Mouse (Mus musculus) ovary, postnatal 14 days (tissue): ENCODE measurements around the gene Tescl.
A peak's percentile ranks its signal among the peaks of the same experiment; 100 is the strongest.

ENCODE experiments used
- DNase-seq: peaks from one replicate; pipeline ENCODE4 v3.0.0; 2022; ENCODE audit warnings: low spot score

Tescl gene

DNA sequence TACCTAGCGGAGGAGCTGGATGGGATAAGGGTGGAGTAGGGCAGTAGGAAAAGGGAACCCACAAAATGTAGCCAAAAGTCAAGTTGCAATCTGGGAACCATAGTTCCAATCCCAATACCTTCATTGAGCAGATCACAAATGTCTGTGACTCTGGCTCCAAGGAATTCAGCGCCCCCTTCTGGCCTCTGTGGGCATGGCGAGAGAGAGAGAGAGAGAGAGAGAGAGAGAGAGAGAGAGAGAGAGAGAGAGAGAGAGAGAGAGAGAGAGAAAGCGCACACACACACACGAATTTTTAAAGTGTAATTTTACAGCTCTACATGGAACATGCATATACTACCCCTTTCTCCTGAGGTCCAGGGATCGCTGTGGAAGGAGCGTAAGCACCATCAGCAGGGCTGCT lies 29.5 kb upstream of the Tescl start:
- DNase-seq: no peak

DNA sequence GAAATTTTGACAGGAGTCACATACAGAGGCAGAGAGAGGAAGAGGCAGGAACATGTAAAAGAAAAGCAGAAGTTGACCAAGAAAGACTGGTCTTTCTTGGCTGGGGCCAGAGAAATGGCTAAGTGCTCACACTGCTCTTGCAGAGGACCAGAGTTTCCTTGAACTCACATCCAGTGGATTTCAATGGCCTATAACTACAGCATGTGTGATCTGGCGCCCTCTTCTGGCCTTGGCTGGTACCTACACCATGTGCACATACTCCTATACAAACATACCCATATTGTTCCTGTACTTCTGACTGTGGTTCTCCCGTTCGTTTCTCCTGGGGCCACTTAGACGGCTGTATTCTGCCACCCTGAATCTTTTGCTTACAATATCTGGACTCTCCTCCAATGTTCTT lies 27.3 kb upstream of the Tescl start:
- no peak for DNase-seq

DNA sequence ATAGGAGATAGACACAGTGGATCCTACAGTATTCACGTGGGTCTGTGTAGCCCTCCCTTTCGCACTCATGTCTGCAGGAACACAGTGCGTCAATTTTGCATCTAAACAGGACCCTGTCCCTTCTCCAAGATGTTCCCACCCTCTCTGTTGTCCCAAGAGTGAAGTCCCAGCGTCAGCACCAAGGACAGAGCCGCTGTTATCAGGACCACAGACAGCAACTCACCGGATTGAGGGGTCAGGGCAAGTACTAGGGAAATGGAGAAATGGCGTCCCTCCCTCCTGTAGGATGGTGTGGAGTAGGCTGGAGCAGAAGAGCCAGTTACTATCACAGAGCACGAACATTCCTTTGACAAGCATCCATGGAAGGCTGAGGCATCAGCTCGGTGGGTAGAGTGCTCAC lies 25.5 kb upstream of the Tescl start:
- DNase-seq: peak; percentile 51

DNA sequence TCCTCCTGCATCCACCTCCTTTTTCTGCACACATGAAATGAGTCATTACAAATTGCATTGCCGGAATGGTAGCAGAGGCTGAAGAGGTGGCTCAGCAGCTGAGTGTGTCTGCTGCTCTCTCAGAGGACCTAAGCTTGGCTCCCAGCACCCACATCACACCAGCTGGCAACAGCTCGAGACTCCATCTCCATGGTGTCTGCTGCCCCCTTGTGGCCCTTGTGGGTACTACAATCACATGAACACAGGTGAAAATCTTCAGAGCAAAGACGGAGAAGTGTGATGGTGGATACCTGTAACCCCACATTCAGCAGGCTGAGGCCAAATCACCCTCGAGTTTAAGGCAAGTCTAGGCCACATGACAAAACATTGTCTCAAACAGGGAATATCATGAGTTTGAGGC lies 24.2 kb upstream of the Tescl start:
- DNase-seq: no peak

DNA sequence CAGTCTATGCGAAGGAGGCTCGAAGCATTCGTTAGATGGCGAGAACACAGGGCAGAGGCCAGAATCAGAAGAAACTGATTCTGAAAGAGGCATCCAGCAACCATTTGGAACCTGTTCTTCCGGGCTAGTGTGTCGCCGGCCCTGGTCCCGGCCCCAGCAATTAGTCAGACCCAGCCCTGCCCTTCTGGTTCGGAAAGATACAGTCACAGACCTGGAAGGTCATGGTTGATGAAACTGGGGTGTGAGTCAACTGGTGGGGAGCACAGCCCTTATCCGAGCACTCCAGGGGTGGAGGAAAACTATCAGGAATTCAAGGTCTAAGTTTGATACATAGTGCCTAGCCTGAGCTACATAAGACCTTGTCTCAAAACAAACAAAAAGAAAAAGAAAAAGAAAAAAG lies 22.3 kb upstream of the Tescl start:
- no peak for DNase-seq

DNA sequence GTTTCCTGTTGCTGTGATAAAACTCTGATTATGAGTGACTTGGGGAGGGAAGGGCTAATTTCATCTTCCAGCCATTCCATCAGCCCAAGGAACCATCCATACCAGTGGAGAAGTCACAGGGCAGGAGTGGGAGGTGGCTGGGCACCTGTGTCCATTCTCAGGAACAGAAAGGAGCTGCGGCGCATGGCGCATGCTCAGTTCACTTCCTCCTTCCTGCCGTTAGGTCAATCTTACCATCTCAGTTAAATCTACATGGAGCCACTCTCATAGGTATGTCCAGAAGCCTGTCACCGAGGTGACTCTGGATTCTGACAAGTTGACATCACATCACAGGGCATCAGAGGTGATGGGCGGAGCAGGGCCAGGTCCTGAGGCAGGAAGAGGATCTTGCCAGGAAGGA lies 21.9 kb upstream of the Tescl start:
- DNase-seq: no peak

DNA sequence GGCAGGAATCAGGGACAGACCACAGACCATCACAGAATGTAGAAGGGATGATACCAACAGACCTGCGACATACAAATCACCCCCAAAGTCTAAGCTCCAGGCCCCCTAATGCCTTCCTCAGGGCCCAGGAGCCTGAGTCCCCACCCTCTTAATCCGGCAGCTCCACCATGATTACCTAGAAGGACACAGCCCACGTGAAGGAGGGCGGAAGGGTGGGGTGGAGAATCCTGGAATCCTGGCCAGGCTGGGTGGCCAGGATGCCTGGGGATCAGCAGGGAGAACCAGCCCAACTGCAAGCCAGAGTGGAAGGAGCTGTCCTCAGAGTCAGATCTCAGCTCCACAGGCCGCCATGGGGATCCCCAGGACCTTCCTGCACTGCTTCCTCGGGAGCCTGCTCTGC lies 15.2 kb upstream of the Tescl start, which contains the start of gene Lypd5:
Gene Lypd5 (plus strand): TSS at position 301 of the 400 bp plus-strand sequence.
- DNase-seq: no peak

DNA sequence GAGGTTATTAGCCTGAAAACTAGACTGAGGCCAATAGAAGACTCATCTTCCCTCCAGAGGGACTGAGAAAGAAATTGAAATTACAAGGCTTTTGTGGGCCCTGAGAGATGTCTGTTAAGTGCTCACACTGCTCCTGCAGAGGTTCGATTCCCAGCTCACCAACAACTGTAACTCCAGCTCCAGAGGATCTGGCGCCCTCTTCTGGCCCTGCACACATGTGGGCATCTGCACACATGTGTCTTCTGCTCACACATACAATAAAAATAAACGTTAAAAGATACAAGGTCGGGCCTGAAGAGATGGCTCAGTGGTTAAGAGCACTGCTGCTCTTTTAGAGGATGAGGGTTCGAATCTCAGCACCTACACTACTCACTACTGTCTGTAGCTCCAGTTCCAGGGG lies 12.7 kb upstream of the Tescl start:
- DNase-seq: no peak

DNA sequence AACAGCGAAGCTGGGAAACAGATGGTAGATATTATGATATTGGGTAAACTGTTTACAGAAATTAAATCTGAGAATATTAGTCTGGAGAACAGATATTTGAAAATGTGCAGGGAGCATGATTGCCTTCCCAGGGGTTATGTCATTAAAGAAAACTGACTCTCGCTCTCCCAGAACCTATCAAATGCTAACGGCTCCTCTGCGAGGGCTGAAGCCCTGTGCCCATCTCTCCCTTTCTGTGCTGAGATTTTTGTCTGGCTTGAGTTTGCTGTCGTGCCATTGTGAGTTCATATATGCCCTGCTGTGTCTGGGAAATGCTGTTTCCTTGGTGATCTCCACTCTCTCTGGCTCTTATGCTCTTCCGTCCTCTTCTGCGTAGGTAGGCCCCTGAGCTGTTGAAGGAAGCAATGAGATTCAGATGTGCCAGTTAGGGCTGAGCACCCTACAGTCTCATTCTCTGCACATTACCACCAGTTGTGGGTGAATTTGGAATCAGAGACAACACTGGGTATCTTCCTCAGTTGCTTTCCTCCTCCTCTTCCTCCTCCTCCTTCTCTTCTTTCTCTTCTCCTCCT lies 10.1 kb upstream of the Tescl start:
- no peak for DNase-seq

DNA sequence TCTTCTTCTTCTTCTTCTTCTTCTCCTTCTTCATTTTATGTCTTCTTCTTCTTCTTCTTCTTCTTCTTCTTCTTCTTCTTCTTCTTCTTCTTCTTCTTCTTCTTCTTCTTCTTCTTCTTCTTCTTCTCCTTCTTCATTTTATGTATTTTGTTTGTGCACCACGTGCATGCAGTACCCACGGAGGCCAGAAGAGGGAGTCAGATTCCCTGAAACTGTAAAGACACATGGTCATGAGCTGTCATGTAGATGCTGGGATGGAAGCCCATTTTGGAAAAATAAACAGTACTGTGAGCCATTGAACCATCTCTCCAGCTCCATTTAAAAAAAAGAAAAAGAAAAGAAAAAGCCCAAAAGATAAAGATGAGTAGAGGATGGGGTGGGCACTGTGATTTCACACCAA lies 4.5 kb upstream of the Tescl start:
- no peak for DNase-seq

DNA sequence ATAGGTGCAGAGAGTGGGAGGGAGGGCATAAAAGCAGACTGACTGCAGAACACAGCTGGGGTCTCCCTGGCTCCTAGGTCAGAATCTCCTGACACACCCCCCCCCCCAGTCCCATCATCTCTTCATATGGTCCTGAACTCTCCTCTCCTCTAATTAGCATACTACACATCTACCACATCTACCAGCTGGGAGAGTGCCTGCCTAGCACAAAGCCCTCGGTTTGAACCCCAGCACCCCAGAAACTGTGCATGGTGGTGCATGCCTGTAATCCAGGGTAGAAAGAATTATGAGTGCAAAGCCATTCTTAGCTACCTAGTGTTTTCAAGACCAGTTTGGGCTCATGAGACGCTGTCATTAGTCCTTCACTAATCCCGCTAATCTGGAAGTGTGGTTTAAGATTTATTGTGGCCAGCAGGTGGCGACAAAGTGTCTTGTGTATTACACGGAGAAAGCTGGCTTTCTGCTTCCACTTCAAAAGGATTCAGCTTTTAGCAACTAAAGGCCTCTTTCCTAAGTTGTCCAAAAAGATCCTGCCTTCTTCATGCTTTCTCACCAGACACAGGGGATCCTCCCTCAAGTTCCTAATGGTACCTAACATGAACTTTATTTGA lies 2.1 kb upstream of the Tescl start:
- peak; percentile 57 for DNase-seq

DNA sequence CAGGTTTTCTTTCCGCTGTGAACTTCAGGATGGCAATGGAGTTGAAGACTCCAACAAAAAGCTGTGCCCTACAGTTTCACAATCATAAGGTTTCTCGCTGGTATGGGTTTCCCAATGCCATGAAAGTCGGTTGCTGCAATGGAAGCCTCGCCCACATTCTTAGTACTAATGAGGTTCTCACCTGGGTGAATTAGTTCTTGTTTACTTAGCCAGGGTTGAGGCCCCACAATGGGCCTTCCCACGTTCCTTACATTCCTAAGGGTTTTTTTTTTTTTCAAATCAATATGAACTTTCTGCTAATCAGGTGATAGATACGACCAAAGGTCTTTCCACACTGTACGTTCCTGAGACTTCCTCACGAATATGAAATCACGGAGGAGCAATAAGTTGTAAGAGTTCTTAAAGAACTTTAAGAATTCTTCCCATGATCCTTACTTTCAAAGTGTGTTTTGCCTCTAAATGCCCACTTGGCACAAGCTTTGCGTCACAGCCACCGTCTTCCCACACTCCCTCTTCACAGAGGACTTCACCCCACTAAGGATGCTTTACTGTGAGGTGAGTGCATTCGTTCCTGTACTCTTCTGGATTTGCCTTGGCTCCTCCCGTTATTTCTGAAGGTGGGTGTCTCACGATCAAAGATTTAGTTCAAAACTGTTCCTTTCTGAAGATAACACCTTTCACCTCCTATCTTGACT lies 6.3 kb downstream of the Tescl start:
- DNase-seq: no peak

DNA sequence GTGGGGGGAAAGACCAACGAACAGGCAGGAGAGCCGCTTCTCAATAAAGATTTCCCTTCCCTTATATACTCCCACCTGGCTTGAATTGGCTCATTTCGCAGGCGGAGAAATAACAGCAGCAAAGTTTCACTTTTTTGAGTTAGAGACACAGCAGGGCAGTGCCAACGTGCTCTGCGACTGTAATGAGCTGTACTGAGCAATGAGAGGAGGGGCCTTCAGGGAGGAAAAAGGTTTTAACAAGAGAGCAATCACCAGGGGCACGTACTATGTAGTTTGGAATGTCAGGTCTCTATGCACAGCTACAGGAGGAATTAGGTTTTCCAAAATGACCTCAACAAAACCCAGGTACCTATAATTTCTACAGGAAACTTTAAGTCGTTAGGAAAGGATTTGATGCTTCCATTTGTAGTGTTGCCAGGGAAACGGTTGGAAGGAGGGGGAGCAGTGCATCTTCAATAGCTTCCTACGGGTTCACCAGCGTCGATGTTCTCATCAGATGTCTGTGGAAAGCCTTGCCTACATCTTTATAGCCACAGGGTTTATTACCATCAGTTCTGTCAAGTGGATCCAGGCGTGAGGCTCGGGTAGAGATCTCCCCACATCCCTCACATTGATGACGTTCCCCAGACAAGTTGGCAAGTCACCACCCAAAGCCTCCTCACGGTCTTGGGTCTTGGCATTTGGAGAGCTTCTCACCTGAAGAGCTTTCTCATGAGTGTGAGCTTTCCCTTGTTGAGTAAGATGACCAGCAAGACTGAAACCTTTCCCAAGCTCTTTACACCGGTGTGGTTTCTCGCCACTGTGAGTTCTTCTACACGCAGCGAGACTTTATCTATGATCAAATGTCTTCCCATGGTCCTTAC lies 7.2 kb downstream of the Tescl start:
- no peak for DNase-seq

DNA sequence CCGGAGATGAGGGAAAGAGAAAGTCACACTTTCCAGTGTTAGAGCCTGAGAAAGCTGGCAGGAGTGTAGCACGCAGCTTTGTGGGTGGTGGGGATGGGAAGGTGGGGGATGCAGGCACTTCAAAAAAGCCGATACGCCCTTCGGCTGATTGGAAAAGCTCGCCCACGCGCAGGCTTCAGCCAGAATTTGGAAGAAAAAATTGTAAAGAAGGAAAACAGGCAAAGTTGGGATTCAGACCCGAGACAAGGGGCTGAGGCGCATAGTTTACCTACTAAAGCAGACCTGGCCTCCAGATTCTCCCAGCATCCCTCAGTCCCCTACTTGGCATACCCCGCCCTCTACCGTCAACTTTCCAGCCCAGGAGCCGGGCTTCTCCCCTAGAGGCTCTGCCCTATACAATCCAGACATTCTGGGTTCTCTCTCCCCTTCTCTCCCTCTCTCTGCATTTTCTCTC lies 8.0 kb downstream of the Tescl start:
- DNase-seq: peak; percentile 7

DNA sequence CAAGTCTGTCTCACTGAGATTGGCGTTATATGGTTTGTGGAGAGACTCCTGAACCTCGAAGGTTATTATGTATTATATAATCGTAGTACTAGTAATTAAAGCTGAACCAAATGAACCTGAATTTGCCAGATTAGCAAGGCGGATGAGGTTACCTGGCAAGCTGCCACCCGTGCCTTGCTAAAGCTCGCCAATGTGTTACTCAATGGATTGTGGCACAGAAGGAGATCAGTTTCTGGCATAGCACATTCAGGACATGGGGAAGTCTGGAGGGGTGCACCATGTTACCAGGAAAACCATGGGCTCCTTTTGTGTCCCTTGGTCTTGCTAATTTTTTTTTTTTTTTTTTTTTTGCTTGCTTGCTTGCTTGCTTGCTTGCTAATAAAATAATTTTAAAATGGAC lies 8.5 kb downstream of the Tescl start:
- peak; percentile 15 for DNase-seq

DNA sequence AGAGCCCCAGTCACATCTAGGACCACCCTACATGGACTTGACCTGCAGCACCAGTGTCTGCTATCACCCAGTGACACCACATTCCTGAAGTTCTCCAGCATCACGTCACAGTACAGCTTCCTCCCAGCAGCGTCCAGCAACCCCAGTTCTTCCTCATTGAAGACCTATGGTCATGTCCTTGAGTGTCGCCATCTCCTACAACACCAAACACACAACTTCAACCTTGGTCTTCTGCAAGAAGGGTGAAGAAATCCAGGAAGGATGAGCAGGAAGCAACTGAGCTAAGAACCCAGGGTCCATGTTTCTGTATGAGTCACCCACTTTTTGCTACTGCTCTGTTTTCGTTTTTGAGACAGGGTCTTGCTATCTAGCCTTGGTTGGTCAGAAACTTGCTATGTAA lies 11.1 kb downstream of the Tescl start:
- DNase-seq: no peak

DNA sequence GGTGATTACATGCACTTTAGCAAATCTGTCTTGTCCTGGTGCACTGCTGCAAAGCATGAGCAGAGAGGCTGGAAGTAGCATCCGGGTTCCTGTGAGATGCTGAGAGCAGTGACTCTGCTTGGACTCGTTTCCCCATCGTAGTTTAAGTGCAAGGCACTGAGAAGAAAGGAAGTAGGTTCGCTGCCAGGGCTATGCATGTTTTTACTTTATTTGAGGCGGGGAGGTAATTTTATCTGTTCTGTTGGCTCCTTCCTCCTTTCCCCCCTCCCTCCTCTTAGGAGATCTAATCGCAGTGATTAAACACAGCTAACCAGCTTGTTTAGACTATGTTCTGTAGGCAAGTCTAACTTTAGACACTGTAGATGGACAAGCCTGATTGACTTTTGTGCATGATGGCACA lies 14.8 kb downstream of the Tescl start:
- no peak for DNase-seq

DNA sequence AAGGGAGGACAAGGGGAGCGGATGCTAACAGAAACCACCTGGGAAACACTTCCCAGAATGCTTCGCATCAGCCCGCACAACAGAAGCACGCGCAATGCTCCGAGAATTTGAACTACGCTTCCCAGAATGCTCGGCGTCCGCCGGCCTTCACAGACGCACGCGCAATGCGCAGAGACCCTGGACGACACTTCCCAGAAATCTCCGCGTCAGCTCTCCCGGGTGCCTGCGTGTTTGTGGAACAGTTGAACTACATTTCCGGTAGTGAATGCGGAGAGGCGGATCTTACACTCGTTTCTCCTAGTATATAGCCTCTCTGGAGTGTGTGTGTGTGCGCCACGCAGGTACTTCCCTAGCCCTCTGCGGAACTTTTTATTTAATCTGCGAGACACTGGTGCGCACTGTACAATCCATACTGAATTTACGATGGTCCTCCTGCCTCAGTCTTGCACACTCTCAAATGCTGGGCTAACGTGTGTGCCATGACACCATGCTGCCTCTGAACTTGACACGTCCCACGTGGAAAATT lies 17.1 kb downstream of the Tescl start, which contains the start of gene Zfp94:
Gene Zfp94 (minus strand): TSS at position 100 of the 526 bp plus-strand sequence.
- peak; percentile 85 for DNase-seq

DNA sequence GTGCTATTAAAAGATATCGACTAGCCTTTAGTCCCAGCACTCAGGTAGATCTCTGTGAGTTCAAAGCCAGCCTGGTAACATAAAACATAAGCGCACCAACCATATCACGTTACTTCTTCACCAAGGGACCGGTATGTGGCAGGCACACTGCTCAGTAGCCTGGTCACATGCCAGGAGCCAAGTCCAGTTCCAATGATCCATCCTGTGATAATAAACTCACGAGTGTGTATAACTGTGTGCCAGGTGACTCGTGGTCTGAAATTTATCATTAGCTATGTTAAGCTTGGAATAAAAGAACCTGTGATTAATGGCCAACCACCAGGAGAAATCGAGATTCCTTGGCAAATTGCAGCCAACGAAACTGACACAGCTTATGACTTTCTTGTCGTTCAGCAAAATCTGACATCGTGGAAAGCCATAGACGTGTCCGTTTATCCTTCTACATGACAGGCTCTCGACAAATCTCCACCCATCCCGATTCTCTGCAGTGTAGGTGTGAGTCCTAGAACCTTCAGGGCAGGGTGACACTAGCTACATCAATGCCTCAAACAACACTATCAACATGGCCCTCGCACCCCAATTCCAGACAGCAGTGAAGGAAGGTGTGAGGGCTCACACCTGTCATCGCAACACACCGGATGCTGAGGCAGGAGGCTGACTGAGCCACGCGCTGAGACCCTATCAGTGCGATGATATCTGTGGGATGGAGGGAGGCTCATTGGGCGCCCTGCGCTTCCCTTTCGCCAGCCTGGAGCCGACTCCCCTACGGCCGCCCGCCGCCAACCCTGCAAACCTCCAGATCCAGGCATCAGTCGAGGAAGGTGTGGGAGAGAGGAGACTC lies 17.8 kb downstream of the Tescl start:
- DNase-seq: no peak

DNA sequence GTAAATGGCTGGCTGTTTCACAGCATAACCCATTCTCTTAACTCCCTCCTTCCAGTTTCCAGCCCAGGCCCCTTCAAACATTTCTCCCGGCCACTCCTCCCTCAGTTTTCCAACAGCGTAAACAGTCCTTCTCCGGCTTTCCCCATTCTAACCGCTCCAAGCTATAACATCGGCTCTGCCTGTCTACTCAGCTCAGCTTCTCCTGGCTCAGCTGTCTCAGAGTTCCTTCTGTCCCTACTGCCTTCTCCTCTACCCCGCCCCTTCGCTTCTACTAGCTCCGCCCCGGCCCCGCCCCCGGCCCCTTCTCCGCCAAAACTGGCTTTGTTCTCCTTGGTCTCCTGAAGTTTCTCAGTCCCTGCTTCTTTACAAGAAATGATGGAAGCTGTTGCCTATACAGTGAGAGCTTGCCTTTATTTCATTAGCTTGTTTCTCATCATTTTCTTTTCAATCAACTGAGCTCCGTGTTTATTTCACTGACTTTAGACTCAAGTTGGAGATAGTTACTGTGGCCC lies 32.9 kb downstream of the Tescl start, which contains the start of gene Zfp61:
Gene Zfp61 (minus strand): TSS at position 462 of the 512 bp plus-strand sequence.
- no peak for DNase-seq
